Comparison of ENCODE assay signal across 9 mouse cellular contexts in the genomic region with DNA sequence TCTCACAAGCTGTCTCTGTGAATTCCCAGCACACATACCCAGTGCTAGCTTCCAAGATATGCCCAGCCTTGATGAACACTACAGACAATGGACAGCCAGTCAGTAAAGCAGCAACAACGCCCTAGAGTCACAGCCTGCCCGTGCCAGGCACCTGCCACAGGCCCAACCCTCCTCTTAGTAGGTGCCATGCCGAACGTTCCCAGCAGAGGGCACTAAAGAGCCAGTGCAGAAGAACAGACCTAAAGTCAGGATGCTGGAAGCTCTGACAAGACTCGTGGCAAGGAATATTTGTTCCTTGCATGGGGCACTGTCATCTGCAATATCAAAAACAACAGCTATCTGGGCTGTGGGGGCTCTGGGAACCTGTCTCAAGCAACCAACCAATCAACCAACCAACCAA. TPM values are rescaled to one million over a fixed set of nuclear protein-coding genes. Genes with fewer than 3 reads are reported as not detected.
DNase-seq lines count a peak whose midpoint lies in the region; ATAC-seq and TF ChIP-seq lines count a peak whose summit lies in the region.
"Had no signal": no experiment of that assay in that cellular context is flagged by ENCODE, and none has a peak within 500 bp of the region (broad histone marks: within the 10 kb centered on the region; RNA-seq: fewer than 3 reads in every experiment).

No protein-coding gene starts in this region.

- no peak for TF ChIP-seq EP300 in MEL (IDR thresholded peaks at IDR 0.05; ENCODE audit: low read depth in 1 of 2, low read length in 2 of 2)
- TF ChIP-seq EP300 in liver, embryonic 14.5 days (IDR thresholded peaks at IDR 0.05; ENCODE audit: low read depth) = no peak

- no peak for ATAC-seq in liver, embryonic 14.5 days (ENCODE audit: insufficient read depth)

- H3K4me2 ChIP-seq in liver, embryonic 14.5 days (ENCODE audit: low read depth) = peak overlapping the region; percentile 88
- H3K4me2 ChIP-seq: limb, embryonic 13.5 days had no signal

- no peak for TF ChIP-seq POLR2A in MEL (IDR thresholded peaks at IDR 0.05; ENCODE audit: control insufficient read depth in 1 of 2, insufficient read depth in 1 of 2, low read depth in 1 of 2, low read length in 2 of 2, poor library complexity in 1 of 2)

- no peak overlapping the region for H3K27ac ChIP-seq in MEL (ENCODE audit: control insufficient read depth, low read depth, low read length)
- no peak overlapping the region for H3K27ac ChIP-seq in liver, embryonic 14.5 days
- H3K27ac ChIP-seq: limb, embryonic 13.5 days had no signal

- peak; percentile 65 for TF ChIP-seq RAD21 in MEL (IDR thresholded peaks at IDR 0.05; ENCODE audit: low read depth, low read length)

- WGBS in liver, embryonic 14.5 days (ENCODE audit: insufficient replicate concordance) = 6% methylated on average over 5 of the region's 5 CpGs

- peaks cover 9 to 28% of the 10 kb centered on the region in 2 experiments for H3K4me1 ChIP-seq in MEL (ENCODE audit: control insufficient read depth in 1 of 2, insufficient read depth in 2 of 2, low read length in 2 of 2)
- H3K4me1 ChIP-seq in liver, embryonic 14.5 days (replicated peaks; ENCODE audit: control insufficient read depth in 2 of 2, insufficient read depth in 2 of 2, low read length in 1 of 2) = peaks cover 32 to 36% of the 10 kb centered on the region in 2 experiments

- H3K9ac ChIP-seq in MEL (ENCODE audit: control insufficient read depth, low read depth, low read length, poor library complexity, severe bottlenecking) = no peak overlapping the region
- no peak overlapping the region for H3K9ac ChIP-seq in liver, embryonic 14.5 days (replicated peaks)
- H3K9ac ChIP-seq: limb, embryonic 13.5 days had no signal

- H3K27me3 ChIP-seq in MEL (ENCODE audit: control insufficient read depth in 1 of 2, insufficient read depth in 2 of 2, low read length in 2 of 2) = no peaks in the 10 kb centered on the region
- no peaks in the 10 kb centered on the region for H3K27me3 ChIP-seq in liver, embryonic 14.5 days (ENCODE audit: control insufficient read depth, insufficient read depth, low read length)
- H3K27me3 ChIP-seq: limb, embryonic 13.5 days had no signal

- H3K79me2 ChIP-seq in MEL (ENCODE audit: control insufficient read depth, insufficient read depth, low read length, poor library complexity) = peaks cover 65% of the 10 kb centered on the region

- peak; percentile 92 to 100 (median 96) for TF ChIP-seq CTCF in MEL (IDR thresholded peaks at IDR 0.05 in 2 of 3, conservative IDR thresholded peaks at IDR 0.05 in 1 of 3; ENCODE audit: control insufficient read depth in 1 of 3, insufficient read depth in 1 of 3, low read depth in 2 of 3, low read length in 3 of 3, poor library complexity in 1 of 3, severe bottlenecking in 1 of 3)
- TF ChIP-seq CTCF in liver, embryonic 14.5 days (IDR thresholded peaks at IDR 0.05; ENCODE audit: low read depth) = peak; percentile 100

- no peak overlapping the region for H3K4me3 ChIP-seq in MEL (ENCODE audit: control insufficient read depth in 1 of 2, insufficient read depth in 1 of 2, low read depth in 2 of 2, low read length in 2 of 2)
- H3K4me3 ChIP-seq in liver, embryonic 14.5 days (ENCODE audit: insufficient read depth in 1 of 2, low read depth in 2 of 2, low read length in 2 of 2) = no peak overlapping the region
- H3K4me3 ChIP-seq: limb, embryonic 13.5 days had no signal

- DNase-seq in 3T3-L1 (ENCODE audit: low read depth, low spot score) (peak; percentile 94), MEL (ENCODE audit: low read depth, low spot score) (peak; percentile 89)
- DNase-seq in cerebellum, adult 8-10 months = peak; percentile 87
- DNase-seq in gastrocnemius, adult 18-20 months (ENCODE audit: low spot score) = peak; percentile 89
- DNase-seq in kidney, postnatal 25 days = peak; percentile 83 to 93
- peak; percentile 70 to 80 (median 71) for DNase-seq in liver, embryonic 14.5 days (ENCODE audit: low read depth in 3 of 3, low spot score in 3 of 3)
- peak; percentile 80 for DNase-seq in ovary, postnatal 14 days (ENCODE audit: low spot score)
- DNase-seq in thymus, postnatal 36 days = peak; percentile 82 to 87

- H3K36me3 ChIP-seq in MEL (ENCODE audit: control insufficient read depth in 1 of 2, insufficient read depth in 2 of 2, low read length in 2 of 2) = peaks cover 28 to 46% of the 10 kb centered on the region in 2 experiments
- peaks cover 49% of the 10 kb centered on the region for H3K36me3 ChIP-seq in liver, embryonic 14.5 days (replicated peaks; ENCODE audit: control insufficient read depth, insufficient read depth, low read depth)

- H3K9me3 ChIP-seq in MEL (replicated peaks; ENCODE audit: insufficient read depth, low read length) = no peaks in the 10 kb centered on the region
- no peaks in the 10 kb centered on the region for H3K9me3 ChIP-seq in liver, embryonic 14.5 days (ENCODE audit: control insufficient read depth, low read length)
- H3K9me3 ChIP-seq: limb, embryonic 13.5 days had no signal

TF ChIP-seq in MEL, 35 proteins besides CTCF, POLR2A, EP300 and RAD21:
- TF ChIP-seq CHD1 (IDR thresholded peaks at IDR 0.05; ENCODE audit: low read depth, low read length) (no peak), MYC (IDR thresholded peaks at IDR 0.05; ENCODE audit: low read depth, low read length) (peak; percentile 72; the same call in 1 of the 2 replicates), BHLHE40 (IDR thresholded peaks at IDR 0.05; ENCODE audit: borderline replicate concordance, low read depth, low read length) (peak; percentile 72), POLR2AphosphoS2 (IDR thresholded peaks at IDR 0.05; ENCODE audit: low read length) (no peak), SIN3A (IDR thresholded peaks at IDR 0.05; ENCODE audit: low read length) (peak; percentile 56; the same call in 1 of the 2 replicates), SMC3 (IDR thresholded peaks at IDR 0.05; ENCODE audit: low read depth, low read length) (peak; percentile 78), ZC3H11A (IDR thresholded peaks at IDR 0.05; ENCODE audit: low read depth, low read length) (peak; percentile 58), MAX (IDR thresholded peaks at IDR 0.05; ENCODE audit: low read length) (peak; percentile 65; the same call in 1 of the 2 replicates), MXI1 (IDR thresholded peaks at IDR 0.05; ENCODE audit: low read depth, low read length) (peak; percentile 56; the same call in 1 of the 2 replicates), ZNF384 (IDR thresholded peaks at IDR 0.05; ENCODE audit: low read depth, low read length) (no peak), USF1 (IDR thresholded peaks at IDR 0.05; ENCODE audit: low read depth, low read length) (no peak)

RNA-seq across cellular contexts. Expression of a gene that starts 4.2 kb away (rescaled TPM):
- 413 and 443 TPM in 2 replicates for total RNA-seq in MEL (2012; rRNA removed)
- polyA plus RNA-seq in MEL (2012; ENCODE audit: insufficient read depth in 1 of 2, insufficient read length in 2 of 2, low read depth in 1 of 2, low replicate concordance in 2 of 2, missing spikeins in 1 of 2) = 100 to 1,000 TPM; 353 to 595 TPM
- total RNA-seq in gastrocnemius, adult 18-20 months (2021) = 100 to 1,000 TPM; 211 to 229 TPM
- 85.0 and 107 TPM in 2 replicates for polyA plus RNA-seq in liver, embryonic 14.5 days (2012; rRNA removed)
- 165 and 191 TPM in 2 replicates for polyA plus RNA-seq in liver, embryonic 14.5 days (2014; fragmentation: Nextera tagmentation; extraction: Ambion mirVana)

RNA-seq across cellular contexts. Expression of a gene that starts 52.3 kb away (rescaled TPM):
- 1.7 and 3.1 TPM in 2 replicates for total RNA-seq in MEL (2012; rRNA removed)
- 1 to 10 TPM in 1 of 2 experiments, not detected in 1; 2.6 TPM for polyA plus RNA-seq in MEL (2012; ENCODE audit: insufficient read depth in 1 of 2, insufficient read length in 2 of 2, low read depth in 1 of 2, low replicate concordance in 2 of 2, missing spikeins in 1 of 2)
- total RNA-seq in gastrocnemius, adult 18-20 months (2021) = 1 to 10 TPM; 1.5 to 1.6 TPM
- polyA plus RNA-seq in liver, embryonic 14.5 days (2012; rRNA removed) = 6.9 and 7.6 TPM in 2 replicates
- polyA plus RNA-seq in liver, embryonic 14.5 days (2014; fragmentation: Nextera tagmentation; extraction: Ambion mirVana) = 10.4 and 12.0 TPM in 2 replicates
